Mouse (Mus musculus) lung, postnatal 0 days (tissue): ENCODE measurements around the gene Gm21440. TPM values are rescaled to one million over a fixed set of nuclear protein-coding genes. Genes with fewer than 3 reads are reported as not detected.
"Not testable (repeated sequence)": the region's sequence is repeated elsewhere in the genome, so short reads cannot be mapped to it uniquely, and the experiment has no call there.

Experiments
- ATAC-seq: fragments of 200-750 bp; cut with Nextera tagmentation; 2 replicates; pipeline ENCODE4 v1.8.0; 2017; ENCODE audit warnings: moderate library complexity
- DNase-seq: peaks from one replicate; pipeline ENCODE4 v3.0.0-alpha.2; 2016; ENCODE audit warnings: low spot score
- H3K27ac ChIP-seq: fragments of 300-500 bp; sonication (generic); 2 replicates; pipeline ENCODE4 v1.5.1; 2014; ENCODE audit warnings: antibody characterized with exemption, mild to moderate bottlenecking, low read length, mixed read lengths
- H3K27me3 ChIP-seq: fragments of 300-500 bp; sonication (generic); replicated peaks from 2 replicates; pipeline ENCODE4 v1.6.1; 2014; ENCODE audit warnings: low read length, mixed read lengths; ENCODE audit not compliant: insufficient read depth
- H3K36me3 ChIP-seq: fragments of 300-500 bp; sonication (generic); 2 replicates; pipeline ENCODE4 v1.6.1; 2014; ENCODE audit warnings: low read length, mixed read lengths; ENCODE audit not compliant: insufficient read depth
- H3K4me1 ChIP-seq: fragments of 300-500 bp; sonication (generic); 2 replicates; pipeline ENCODE4 v1.6.1; 2014; ENCODE audit warnings: antibody characterized with exemption, low read depth, low read length, mixed read lengths; ENCODE audit not compliant: insufficient read depth
- H3K4me2 ChIP-seq: fragments of 300-500 bp; sonication (generic); replicated peaks from 2 replicates; pipeline ENCODE4 v1.6.1; 2014; ENCODE audit warnings: low read depth, mild to moderate bottlenecking, low read length, moderate library complexity, mixed read lengths
- H3K4me3 ChIP-seq: fragments of 300-500 bp; sonication (generic); 2 replicates; pipeline ENCODE4 v1.5.1; 2014; ENCODE audit warnings: low read depth, low read length
- H3K9ac ChIP-seq: fragments of 300-500 bp; sonication (generic); replicated peaks from 2 replicates; pipeline ENCODE4 v1.6.1; 2014; ENCODE audit warnings: low read depth, mild to moderate bottlenecking
- H3K9me3 ChIP-seq: fragments of 300-500 bp; sonication (generic); 2 replicates; pipeline ENCODE4 v1.6.1; 2016; ENCODE audit warnings: low read length, mixed read lengths
- WGBS: fragments of 180-500 bp; shearing (Covaris S2); extraction: QIAGEN DNeasy Blood & Tissue Kit; methylation state at CpG from one replicate; pipeline ENCODE4 v1.1.7; 2014; 5-methylcytosine and 5-hydroxymethylcytosine counted together
- polyA plus RNA-seq: library from polyadenylated mRNA; unstranded; fragments of >200 nt; fragmentation: Nextera tagmentation; extraction: Ambion mirVana; gene quantifications from 2 replicates; pipeline ENCODE4 v1.2.1, GENCODE M21; 2015

Gene Gm21440
- polyA plus RNA-seq, result not detected in 2 replicates

- not testable (repeated sequence) for ATAC-seq, H3K27me3 ChIP-seq, DNase-seq, H3K4me3 ChIP-seq, H3K4me2 ChIP-seq, H3K27ac ChIP-seq, H3K4me1 ChIP-seq, H3K36me3 ChIP-seq, H3K9ac ChIP-seq, H3K9me3 ChIP-seq
These were observed at the start of gene Gm21440, which contains the start of gene Gm21454 for GRCm38 (mm10) chrY:13252091-13252490. Gene Gm21440 (plus strand): TSS chrY:13252391. Gene Gm21454 (plus strand): TSS chrY:13252442.

- WGBS, result no CpG with 5 or more reads among the region's 3 CpGs
These were observed 28.4 kb upstream of the Gm21440 start, which contains the start of gene Gm21828 for GRCm38 (mm10) chrY:13223828-13224227. Gene Gm21828 (minus strand): TSS chrY:13223928.

More at GRCm38 (mm10) chrY:13223828-13224227, 28.4 kb upstream of the Gm21440 start, which contains the start of gene Gm21828:
- not testable (repeated sequence) for H3K36me3 ChIP-seq, H3K9me3 ChIP-seq, H3K4me1 ChIP-seq, ATAC-seq, DNase-seq, H3K4me2 ChIP-seq, H3K9ac ChIP-seq, H3K27me3 ChIP-seq, H3K4me3 ChIP-seq, H3K27ac ChIP-seq

Other genes with a start within 250 kb of the Gm21440 start
- gene Gm20807, start 209.5 kb upstream of the Gm21440 start, polyA plus RNA-seq, result not detected in 2 replicates
- not detected in 2 replicates for gene Gm21891, start 118.9 kb upstream of the Gm21440 start, polyA plus RNA-seq
- not detected in 2 replicates for gene Gm21425, start 90.4 kb upstream of the Gm21440 start, polyA plus RNA-seq
- gene Gm21828, start 28.5 kb upstream of the Gm21440 start, polyA plus RNA-seq, result not detected in 2 replicates
- gene Gm21454, start 51 bp downstream of the Gm21440 start, polyA plus RNA-seq, result not detected in 2 replicates
- gene Gm21725, start 96.7 kb downstream of the Gm21440 start, polyA plus RNA-seq, result not detected in 2 replicates
- not detected in 2 replicates for gene Gm21866, start 213.2 kb downstream of the Gm21440 start, polyA plus RNA-seq
- not detected in 2 replicates for gene Gm20773, start 241.6 kb downstream of the Gm21440 start, polyA plus RNA-seq